ENCODE assay signal across 22 mouse cellular contexts in genomic region chr3:55551912-55552311, GRCm38 (mm10).
DNase-seq lines count a peak whose midpoint lies in the region; ATAC-seq lines count a peak whose summit lies in the region.
"Had no signal": no experiment of that assay in that cellular context is flagged by ENCODE, and none has a peak within 500 bp of the region (broad histone marks: within the 10 kb centered on the region; RNA-seq: fewer than 3 reads in every experiment).

No protein-coding gene starts in this region.

- WGBS in intestine, embryonic 14.5 days, result 79% methylated on average over 4 of the region's 4 CpGs
- WGBS in intestine, embryonic 15.5 days, result 83% methylated on average over 4 of the region's 4 CpGs
- WGBS in limb, embryonic 10.5 days, result 86% methylated on average over 4 of the region's 4 CpGs

- no peak overlapping the region for H3K27ac ChIP-seq in intestine, embryonic 14.5 days (ENCODE audit: low read depth)
- H3K27ac ChIP-seq in intestine, embryonic 15.5 days, result no peak overlapping the region
- 0 out of 2 replicates have a peak overlapping the region, but pooled peaks have one; percentile 15 for H3K27ac ChIP-seq in limb, embryonic 10.5 days
- H3K27ac ChIP-seq: embryonic facial prominence, embryonic 13.5 days; embryonic facial prominence, embryonic 15.5 days; forebrain, embryonic 10.5 days; forebrain, embryonic 12.5 days had no signal

- no peak for ATAC-seq in intestine, embryonic 14.5 days (replicated peaks; ENCODE audit: low FRiP score, low TSS enrichment, low read depth)
- ATAC-seq in intestine, embryonic 15.5 days, result no peak
- ATAC-seq: forebrain, embryonic 14.5 days; forebrain, embryonic 16.5 days had no signal

- H3K9me3 ChIP-seq in intestine, embryonic 14.5 days (ENCODE audit: control insufficient read depth, low read length), result no peaks in the 10 kb centered on the region
- H3K9me3 ChIP-seq in intestine, embryonic 15.5 days, result no peaks in the 10 kb centered on the region
- no peaks in the 10 kb centered on the region for H3K9me3 ChIP-seq in limb, embryonic 10.5 days (replicated peaks)
- H3K9me3 ChIP-seq: embryonic facial prominence, embryonic 13.5 days; embryonic facial prominence, embryonic 15.5 days; forebrain, embryonic 10.5 days; forebrain, embryonic 12.5 days had no signal

- no peaks in the 10 kb centered on the region for H3K4me1 ChIP-seq in intestine, embryonic 14.5 days (replicated peaks; ENCODE audit: control insufficient read depth, insufficient read depth, low read length)
- H3K4me1 ChIP-seq in intestine, embryonic 15.5 days (replicated peaks), result no peaks in the 10 kb centered on the region
- peaks cover 31% of the 10 kb centered on the region for H3K4me1 ChIP-seq in limb, embryonic 10.5 days
- H3K4me1 ChIP-seq: embryonic facial prominence, embryonic 15.5 days; forebrain, embryonic 10.5 days; forebrain, embryonic 12.5 days had no signal

- H3K9ac ChIP-seq in intestine, embryonic 14.5 days (ENCODE audit: low read length), result no peak overlapping the region
- H3K9ac ChIP-seq in intestine, embryonic 15.5 days, result no peak overlapping the region
- H3K9ac ChIP-seq: embryonic facial prominence, embryonic 13.5 days; embryonic facial prominence, embryonic 15.5 days; forebrain, embryonic 12.5 days had no signal

- H3K36me3 ChIP-seq in intestine, embryonic 14.5 days (ENCODE audit: control insufficient read depth, insufficient read depth, low read length), result no peaks in the 10 kb centered on the region
- H3K36me3 ChIP-seq in intestine, embryonic 15.5 days, result no peaks in the 10 kb centered on the region
- H3K36me3 ChIP-seq in limb, embryonic 10.5 days, result no peaks in the 10 kb centered on the region
- H3K36me3 ChIP-seq: embryonic facial prominence, embryonic 13.5 days; embryonic facial prominence, embryonic 15.5 days; forebrain, embryonic 10.5 days; forebrain, embryonic 12.5 days had no signal

- H3K4me2 ChIP-seq in intestine, embryonic 14.5 days (ENCODE audit: low read length), result no peak overlapping the region
- H3K4me2 ChIP-seq in intestine, embryonic 15.5 days (replicated peaks), result no peak overlapping the region
- H3K4me2 ChIP-seq: embryonic facial prominence, embryonic 13.5 days; embryonic facial prominence, embryonic 15.5 days; forebrain, embryonic 12.5 days had no signal

- no peak overlapping the region for H3K4me3 ChIP-seq in intestine, embryonic 14.5 days (ENCODE audit: low read depth, low read length)
- no peak overlapping the region for H3K4me3 ChIP-seq in intestine, embryonic 15.5 days (replicated peaks)
- no peak overlapping the region for H3K4me3 ChIP-seq in limb, embryonic 10.5 days
- H3K4me3 ChIP-seq: embryonic facial prominence, embryonic 13.5 days; embryonic facial prominence, embryonic 15.5 days; erythroblast, embryonic 14.5 days; forebrain, embryonic 10.5 days; forebrain, embryonic 12.5 days had no signal

- no peaks in the 10 kb centered on the region for H3K27me3 ChIP-seq in intestine, embryonic 14.5 days (replicated peaks; ENCODE audit: control insufficient read depth, insufficient read depth, low read length)
- no peaks in the 10 kb centered on the region for H3K27me3 ChIP-seq in intestine, embryonic 15.5 days (replicated peaks)
- no peaks in the 10 kb centered on the region for H3K27me3 ChIP-seq in limb, embryonic 10.5 days (ENCODE audit: low read depth, poor library complexity, severe bottlenecking)
- H3K27me3 ChIP-seq: embryonic facial prominence, embryonic 13.5 days; embryonic facial prominence, embryonic 15.5 days; forebrain, embryonic 12.5 days had no signal

- DNase-seq in heart, adult 11 months, result peak; percentile 59
- no peak for DNase-seq in heart, postnatal 36 days
- DNase-seq in intestine, embryonic 14.5 days (ENCODE audit: low spot score), result peak; percentile 31
- DNase-seq in brain, adult 2 months (ENCODE audit: low read depth, low spot score), result peak; percentile 50
- DNase-seq in limb, embryonic 10.5 days (ENCODE audit: low spot score), result no peak
- DNase-seq in lung, postnatal 36 days, result no peak
- DNase-seq: adrenal gland, adult 2 months; adrenal gland, postnatal 10 days; adrenal gland, postnatal 25 days; B cell, adult 2 months; cerebellum, adult 11-12 months; cerebellum, adult 2 months; cerebellum, adult 9-10 months; cerebellum, postnatal 25 days had no signal

- intact Hi-C loops in heart, postnatal 36 days (cut with DNase I), result no loop called here

Comparison
In these comparisons a context has a peak if more than half of its experiments do, and no peak if none do; other contexts are left out.
1. DNase-seq: peak in heart, adult 11 months (single experiment), intestine, embryonic 14.5 days (single experiment) and brain, adult 2 months (single experiment); none in heart, postnatal 36 days (0 of 2), limb, embryonic 10.5 days (single experiment) and lung, postnatal 36 days (single experiment).